Mouse (Mus musculus): ENCODE data around the gene Ifnl3. TPM values are rescaled to one million over a fixed set of nuclear protein-coding genes. Genes with fewer than 3 reads are reported as not detected.

The Ifnl3 gene
- total RNA-seq, 2 experiments from 2014 or later, result not detected

GRCm38 (mm10) chr7:28545048-28545890 is 22.6 kb downstream of the Ifnl3 start:
- intact Hi-C loops (cut with DNase I), result loop anchor here (10.0 kb wide), 1 partner anchor 60 kb away; no protein-coding TSS in a partner anchor

GRCm38 (mm10) chr7:28545891-28546210 is 23.2 kb downstream of the Ifnl3 start:
- no peak for DNase-seq
- intact Hi-C loops (cut with DNase I), result loop anchor here (10.0 kb wide), 1 partner anchor 59 kb away; no protein-coding TSS in a partner anchor

More at GRCm38 (mm10) chr7:28545048-28545890, 22.6 kb downstream of the Ifnl3 start:
- DNase-seq, result no peak

GRCm38 (mm10) chr7:28546649-28547048 is 24.0 kb downstream of the Ifnl3 start:
- intact Hi-C loops (cut with DNase I), result loop anchor here (10.0 kb wide), 1 partner anchor 58 kb away; no protein-coding TSS in a partner anchor

GRCm38 (mm10) chr7:28547154-28547553 is 24.5 kb downstream of the Ifnl3 start, which contains the start of gene Nccrp1:
Gene Nccrp1, minus strand, starts transcription at chr7:28547254.
- no peak for DNase-seq
- intact Hi-C loops (cut with DNase I), result loop anchor here (10.0 kb wide), 1 partner anchor 58 kb away; no protein-coding TSS in a partner anchor

More at GRCm38 (mm10) chr7:28546649-28547048, 24.0 kb downstream of the Ifnl3 start:
- no peak for DNase-seq

- intact Hi-C loops (cut with DNase I), result loop anchor here (10.0 kb wide), 1 partner anchor 57 kb away; no protein-coding TSS in a partner anchor
- no peak for DNase-seq
These were observed 25.0 kb downstream of the Ifnl3 start for GRCm38 (mm10) chr7:28547628-28548027.

GRCm38 (mm10) chr7:28553076-28553475 is 30.4 kb downstream of the Ifnl3 start:
- intact Hi-C loops (cut with DNase I), result no loop called here
- no peak for DNase-seq

- intact Hi-C loops (cut with DNase I), result no loop called here
- no peak for DNase-seq
These were observed 33.4 kb downstream of the Ifnl3 start for GRCm38 (mm10) chr7:28555939-28556535.

- no peak for DNase-seq
- intact Hi-C loops (cut with DNase I), result no loop called here
These were observed 34.4 kb downstream of the Ifnl3 start for GRCm38 (mm10) chr7:28557069-28557468.

- intact Hi-C loops (cut with DNase I), result no loop called here
- peak; percentile 46 for DNase-seq
These were observed 35.1 kb downstream of the Ifnl3 start for GRCm38 (mm10) chr7:28557708-28558107.

GRCm38 (mm10) chr7:28558486-28558885 is 35.9 kb downstream of the Ifnl3 start:
- intact Hi-C loops (cut with DNase I), result no loop called here
- peak; percentile 57 for DNase-seq

- intact Hi-C loops (cut with DNase I), result no loop called here
- DNase-seq, result no peak
These were observed 38.2 kb downstream of the Ifnl3 start for GRCm38 (mm10) chr7:28560856-28561255.

GRCm38 (mm10) chr7:28561967-28562366 is 39.3 kb downstream of the Ifnl3 start:
- DNase-seq, result no peak
- intact Hi-C loops (cut with DNase I), result no loop called here

- no peak for DNase-seq
- intact Hi-C loops (cut with DNase I), result no loop called here
These were observed 39.7 kb downstream of the Ifnl3 start for GRCm38 (mm10) chr7:28562371-28562770.

- intact Hi-C loops (cut with DNase I), result no loop called here
- DNase-seq, result no peak
These were observed 40.3 kb downstream of the Ifnl3 start for GRCm38 (mm10) chr7:28562951-28563350.

- DNase-seq, result no peak
- intact Hi-C loops (cut with DNase I), result loop anchor here (5.0 kb wide), 1 partner anchor 37 kb away; no protein-coding TSS in a partner anchor
These were observed 42.8 kb downstream of the Ifnl3 start for GRCm38 (mm10) chr7:28565407-28565806.

GRCm38 (mm10) chr7:28567539-28567938 is 44.9 kb downstream of the Ifnl3 start:
- DNase-seq, result no peak
- intact Hi-C loops (cut with DNase I), result loop anchor here (5.0 kb wide), 1 partner anchor 35 kb away; no protein-coding TSS in a partner anchor

- intact Hi-C loops (cut with DNase I), result loop anchor here (5.0 kb wide), 1 partner anchor 34 kb away; no protein-coding TSS in a partner anchor
- DNase-seq, result peak; percentile 61
These were observed 45.6 kb downstream of the Ifnl3 start for GRCm38 (mm10) chr7:28568253-28568652.

- DNase-seq, result peak; percentile 79
- intact Hi-C loops (cut with DNase I), result no loop called here
These were observed 47.8 kb downstream of the Ifnl3 start for GRCm38 (mm10) chr7:28570291-28570981.

GRCm38 (mm10) chr7:28570982-28571682 is 48.5 kb downstream of the Ifnl3 start:
- intact Hi-C loops (cut with DNase I), result no loop called here

GRCm38 (mm10) chr7:28572689-28573088 is 50.1 kb downstream of the Ifnl3 start:
- intact Hi-C loops (cut with DNase I), result no loop called here
- no peak for DNase-seq

More at GRCm38 (mm10) chr7:28570982-28571682, 48.5 kb downstream of the Ifnl3 start:
- no peak for DNase-seq
